Mouse (Mus musculus) liver, adult 2 months (tissue): ENCODE results near the gene Slc4a3. TPM values are rescaled to one million over a fixed set of nuclear protein-coding genes. Genes with fewer than 3 reads are reported as not detected.

Source experiments
- DNase-seq: peaks from one replicate; pipeline ENCODE4 v3.0.0-alpha.2; 2011; ENCODE audit warnings: low read depth, low spot score; ENCODE audit errors: extremely low read depth
- H3K27ac ChIP-seq: fragments of 200-500 bp; replicated peaks from 2 replicates; pipeline ENCODE4 v1.5.1; 2012; ENCODE audit warnings: low read depth, mild to moderate bottlenecking, control low read depth, inconsistent platforms, low read length; ENCODE audit not compliant: insufficient read depth
- H3K27me3 ChIP-seq: fragments of 200-500 bp; 2 replicates; pipeline ENCODE4 v1.6.1; 2012; ENCODE audit warnings: mild to moderate bottlenecking, moderate library complexity, low read length, inconsistent platforms; ENCODE audit not compliant: control insufficient read depth, insufficient read depth
- H3K36me3 ChIP-seq: fragments of 200-500 bp; 2 replicates; pipeline ENCODE4 v1.6.1; 2012; ENCODE audit warnings: low read length, inconsistent platforms; ENCODE audit not compliant: control insufficient read depth, insufficient read depth
- H3K4me1 ChIP-seq: fragments of 200-500 bp; 2 replicates; pipeline ENCODE4 v1.6.1; 2011; ENCODE audit warnings: low read length; ENCODE audit not compliant: control insufficient read depth, insufficient read depth
- H3K4me3 ChIP-seq: fragments of 200-500 bp; 2 replicates; pipeline ENCODE4 v1.5.1; 2011; ENCODE audit warnings: low read depth, mild to moderate bottlenecking, control low read depth, low read length, moderate library complexity; ENCODE audit not compliant: insufficient read depth
- H3K79me2 ChIP-seq: fragments of 200-500 bp; 2 replicates; pipeline ENCODE4 v1.6.1; 2012; ENCODE audit warnings: inconsistent platforms, mild to moderate bottlenecking, low read length, moderate library complexity; ENCODE audit not compliant: control insufficient read depth, insufficient read depth
- H3K9ac ChIP-seq: fragments of 200-500 bp; 2 replicates; pipeline ENCODE4 v1.6.1; 2012; ENCODE audit warnings: low read depth, mild to moderate bottlenecking, control low read depth, inconsistent platforms, low read length
- CTCF ChIP-seq: fragments of 200-500 bp; IDR thresholded peaks from 2 replicates; pipeline ENCODE4 v1.5.1; 2011; ENCODE audit warnings: low read depth, low read length, control low read depth
- POLR2A ChIP-seq: fragments of 200-500 bp; IDR thresholded peaks from 2 replicates; pipeline ENCODE4 v1.6.1; 2011; ENCODE audit warnings: low read length, control low read depth; ENCODE audit not compliant: insufficient read depth; ENCODE audit errors: extremely low read depth
- WGBS: fragments of 180-500 bp; shearing (Covaris S2); methylation state at CpG from one replicate; pipeline ENCODE4 v1.1.7; 2018; 5-methylcytosine and 5-hydroxymethylcytosine counted together
- polyA plus RNA-seq: library from polyadenylated mRNA; depleted of rRNA; stranded (reverse); fragments of >200 nt; gene quantifications from 2 replicates; pipeline ENCODE4 v1.2.3, GENCODE M21; 2012; rRNA removed
- total RNA-seq: library from RNA; depleted of rRNA; stranded (reverse); fragments of >200 nt; gene quantifications from 2 replicates; pipeline ENCODE4 v1.2.3, GENCODE M21; 2014; rRNA removed

Slc4a3 gene
- total and polyA plus RNA-seq, 2 experiments = 0.37 to 0.76 TPM

DNA sequence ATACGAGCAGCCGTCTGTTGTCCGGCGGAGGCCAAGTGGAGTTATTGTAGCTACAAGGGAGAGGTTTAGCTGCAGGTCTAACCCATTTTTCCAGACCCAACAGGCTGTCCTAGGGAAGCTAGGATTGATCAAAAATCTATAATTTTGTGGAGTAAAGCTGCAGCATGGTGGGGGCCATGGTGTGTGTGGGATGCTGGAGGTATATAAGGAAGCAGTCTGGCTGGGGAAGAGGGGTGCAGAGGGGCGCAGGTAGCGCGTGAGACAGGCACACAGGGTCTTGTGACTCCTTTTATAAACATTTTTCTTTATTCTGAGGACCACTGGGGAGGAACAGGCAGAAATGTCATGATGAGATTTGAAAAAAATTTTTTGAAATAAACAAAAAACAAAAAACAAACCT, 57.5 kb downstream of the Slc4a3 start:
- H3K4me1 ChIP-seq = no peaks in the 10 kb centered on the region
- no peaks in the 10 kb centered on the region for H3K36me3 ChIP-seq
- no peak overlapping the region for H3K27ac ChIP-seq
- no peak for DNase-seq
- no peak overlapping the region for H3K9ac ChIP-seq
- 86% methylated on average over 7 of the region's 7 CpGs for WGBS
- no peaks in the 10 kb centered on the region for H3K79me2 ChIP-seq
- TF ChIP-seq CTCF = no peak
- no peak for TF ChIP-seq POLR2A
- peaks cover 5% of the 10 kb centered on the region; the same call in 1 of the 2 replicates for H3K27me3 ChIP-seq
- H3K4me3 ChIP-seq = no peak overlapping the region

GRCm38 (mm10) chr1:75608225-75608624, 62.2 kb downstream of the Slc4a3 start:
- no peaks in the 10 kb centered on the region for H3K4me1 ChIP-seq
- H3K27me3 ChIP-seq = peaks cover 5% of the 10 kb centered on the region; the same call in 1 of the 2 replicates
- 82% methylated on average over 7 of the region's 7 CpGs for WGBS

GRCm38 (mm10) chr1:75608625-75609263, 62.7 kb downstream of the Slc4a3 start:
- H3K36me3 ChIP-seq = no peaks in the 10 kb centered on the region
- no peaks in the 10 kb centered on the region for H3K79me2 ChIP-seq
- no peak overlapping the region for H3K9ac ChIP-seq
- H3K4me3 ChIP-seq = no peak overlapping the region
- DNase-seq = no peak
- TF ChIP-seq POLR2A (no peak), CTCF (no peak)
- H3K4me1 ChIP-seq = no peaks in the 10 kb centered on the region
- no peak overlapping the region for H3K27ac ChIP-seq
- peaks cover 5% of the 10 kb centered on the region; the same call in 1 of the 2 replicates for H3K27me3 ChIP-seq
- WGBS = 79% methylated on average over 11 of the region's 11 CpGs

More at GRCm38 (mm10) chr1:75608225-75608624, 62.2 kb downstream of the Slc4a3 start:
- Histone ChIP-seq H3K79me2 (no peaks in the 10 kb centered on the region), H3K36me3 (no peaks in the 10 kb centered on the region), H3K27ac (no peak overlapping the region), H3K9ac (no peak overlapping the region), H3K4me3 (no peak overlapping the region)
- no peak for DNase-seq
- no peak for TF ChIP-seq POLR2A
- no peak for TF ChIP-seq CTCF

GRCm38 (mm10) chr1:75609264-75609662, 63.2 kb downstream of the Slc4a3 start:
- no peaks in the 10 kb centered on the region for H3K79me2 ChIP-seq
- H3K4me1 ChIP-seq = no peaks in the 10 kb centered on the region
- no peak overlapping the region for H3K27ac ChIP-seq
- H3K27me3 ChIP-seq = peaks cover 7% of the 10 kb centered on the region; the same call in 1 of the 2 replicates
- H3K9ac ChIP-seq = no peak overlapping the region
- no peaks in the 10 kb centered on the region for H3K36me3 ChIP-seq
- H3K4me3 ChIP-seq = no peak overlapping the region
- 88% methylated on average over 9 of the region's 9 CpGs for WGBS
- no peak for DNase-seq
- no peak for TF ChIP-seq POLR2A
- no peak for TF ChIP-seq CTCF

DNA sequence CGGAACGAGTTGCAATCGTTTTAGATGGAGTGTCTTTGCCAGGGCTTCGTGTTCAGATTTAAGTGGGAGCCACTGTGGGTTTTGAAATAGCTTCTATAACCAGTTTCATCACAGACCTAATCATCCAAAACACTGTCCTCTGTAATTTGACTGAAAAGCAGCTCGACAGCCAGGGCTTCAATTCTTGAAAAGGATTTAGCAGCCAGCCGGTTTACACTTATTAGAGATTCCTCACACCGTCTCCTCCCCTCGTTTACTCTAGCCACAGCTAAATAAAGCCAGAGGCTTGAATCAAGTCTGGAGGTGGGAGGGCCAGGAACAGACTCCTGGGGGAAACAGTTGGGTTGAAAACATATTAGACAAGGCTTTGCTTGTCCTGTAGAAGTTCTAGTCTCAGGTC, 64.5 kb downstream of the Slc4a3 start:
- no peak overlapping the region for H3K4me3 ChIP-seq
- no peaks in the 10 kb centered on the region for H3K79me2 ChIP-seq
- H3K27me3 ChIP-seq = peaks cover 7% of the 10 kb centered on the region; the same call in 1 of the 2 replicates
- TF ChIP-seq CTCF (no peak), POLR2A (no peak)
- H3K36me3 ChIP-seq = no peaks in the 10 kb centered on the region
- H3K27ac ChIP-seq = no peak overlapping the region
- no peak for DNase-seq
- H3K9ac ChIP-seq = no peak overlapping the region
- WGBS = 34% methylated on average over 8 of the region's 8 CpGs
- no peaks in the 10 kb centered on the region for H3K4me1 ChIP-seq

Other genes starting within 250 kb of the Slc4a3 start
- gene Dnpep, start 228.3 kb upstream of the Slc4a3 start, total RNA-seq = 89.8 and 102 TPM in 2 replicates
- 106 and 111 TPM in 2 replicates for gene Dnpep, start 228.3 kb upstream of the Slc4a3 start, polyA plus RNA-seq
- 3.1 and 4.0 TPM in 2 replicates for gene Des, start 185.9 kb upstream of the Slc4a3 start, total RNA-seq
- gene Des, start 185.9 kb upstream of the Slc4a3 start, polyA plus RNA-seq = 2.4 and 2.5 TPM in 2 replicates
- gene Speg, start 171.0 kb upstream of the Slc4a3 start, total RNA-seq = 0.55 and 1.5 TPM in 2 replicates
- 1.7 and 3.4 TPM in 2 replicates for gene Speg, start 171.0 kb upstream of the Slc4a3 start, polyA plus RNA-seq
- gene Gmppa, start 110.3 kb upstream of the Slc4a3 start, total RNA-seq = 18.3 and 19.9 TPM in 2 replicates
- gene Gmppa, start 110.3 kb upstream of the Slc4a3 start, polyA plus RNA-seq = 49.8 and 86.4 TPM in 2 replicates
- gene Asic4, start 95.8 kb upstream of the Slc4a3 start, total RNA-seq = not detected in 2 replicates
- not detected in 2 replicates for gene Asic4, start 95.8 kb upstream of the Slc4a3 start, polyA plus RNA-seq
- gene Chpf, start 67.0 kb upstream of the Slc4a3 start, total RNA-seq = 1.4 and 1.9 TPM in 2 replicates
- 2.9 and 3.4 TPM in 2 replicates for gene Chpf, start 67.0 kb upstream of the Slc4a3 start, polyA plus RNA-seq
- 0.55 TPM in 1 of 2 replicates, not detected in the other for gene Tmem198, start 66.7 kb upstream of the Slc4a3 start, total RNA-seq
- 0.06 and 0.15 TPM in 2 replicates for gene Tmem198, start 66.7 kb upstream of the Slc4a3 start, polyA plus RNA-seq
- gene Obsl1, start 39.8 kb upstream of the Slc4a3 start, total RNA-seq = 0.65 and 1.5 TPM in 2 replicates
- 0.51 and 1.3 TPM in 2 replicates for gene Obsl1, start 39.8 kb upstream of the Slc4a3 start, polyA plus RNA-seq
- gene Inha, start 39.2 kb upstream of the Slc4a3 start, total RNA-seq = not detected in 2 replicates
- gene Inha, start 39.2 kb upstream of the Slc4a3 start, polyA plus RNA-seq = 0.44 and 0.53 TPM in 2 replicates
- 3.2 and 3.3 TPM in 2 replicates for gene Stk11ip, start 24.7 kb upstream of the Slc4a3 start, total RNA-seq
- 5.4 and 7.8 TPM in 2 replicates for gene Stk11ip, start 24.7 kb upstream of the Slc4a3 start, polyA plus RNA-seq